Mouse (Mus musculus): ENCODE results near the gene Rbbp4.
A peak's percentile ranks its signal among the peaks of the same experiment; 100 is the strongest.
"Not testable (repeated sequence)": the region's sequence is repeated elsewhere in the genome, so short reads cannot be mapped to it uniquely, and the experiment has no call there.

Gene Rbbp4

GRCm38 (mm10) chr4:129335216-129336074, at the start of gene Rbbp4, which contains the start of gene Zbtb8os:
Rbbp4 (minus strand) TSS chr4:129335370.
Zbtb8os (plus strand) TSS chr4:129335695.
- peak; percentile 97 for DNase-seq (ENCODE audit: extremely low read depth, insufficient read length, low spot score)

- DNase-seq (ENCODE audit: extremely low read depth, insufficient read length, low spot score), result no peak
These were observed 49.3 kb upstream of the Rbbp4 start for GRCm38 (mm10) chr4:129384440-129384839.

DNA sequence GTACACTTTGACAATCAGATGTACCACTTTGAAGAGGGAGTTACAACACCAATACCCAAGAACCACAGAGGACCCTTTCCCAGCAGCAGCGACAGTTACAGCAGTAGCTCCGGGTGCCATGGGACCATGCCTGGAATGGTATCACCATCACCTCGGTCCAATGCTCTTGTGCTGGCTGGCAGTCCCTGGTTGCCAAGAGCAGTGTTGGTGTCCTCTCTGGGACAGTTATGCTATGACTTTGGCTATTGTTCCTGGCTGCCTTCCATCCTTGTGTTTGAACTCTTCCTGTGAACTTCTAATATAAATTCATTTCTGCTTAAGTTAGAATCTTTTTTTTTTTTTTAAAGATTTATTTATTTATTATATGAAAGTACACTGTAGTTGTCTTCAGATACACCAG, 48.4 kb upstream of the Rbbp4 start:
- DNase-seq (ENCODE audit: extremely low read depth, insufficient read length, low spot score), result no peak

GRCm38 (mm10) chr4:129382488-129382887, 47.3 kb upstream of the Rbbp4 start:
- DNase-seq (ENCODE audit: extremely low read depth, insufficient read length, low spot score), result peak; percentile 18

- DNase-seq (ENCODE audit: extremely low read depth, insufficient read length, low spot score), result no peak
These were observed 46.9 kb upstream of the Rbbp4 start for GRCm38 (mm10) chr4:129382029-129382428.

- no peak for DNase-seq (ENCODE audit: extremely low read depth, insufficient read length, low spot score)
These were observed 46.0 kb upstream of the Rbbp4 start for GRCm38 (mm10) chr4:129381148-129381547.

- DNase-seq (ENCODE audit: extremely low read depth, insufficient read length, low spot score), result no peak
These were observed 44.6 kb upstream of the Rbbp4 start for GRCm38 (mm10) chr4:129379805-129380204.

DNA sequence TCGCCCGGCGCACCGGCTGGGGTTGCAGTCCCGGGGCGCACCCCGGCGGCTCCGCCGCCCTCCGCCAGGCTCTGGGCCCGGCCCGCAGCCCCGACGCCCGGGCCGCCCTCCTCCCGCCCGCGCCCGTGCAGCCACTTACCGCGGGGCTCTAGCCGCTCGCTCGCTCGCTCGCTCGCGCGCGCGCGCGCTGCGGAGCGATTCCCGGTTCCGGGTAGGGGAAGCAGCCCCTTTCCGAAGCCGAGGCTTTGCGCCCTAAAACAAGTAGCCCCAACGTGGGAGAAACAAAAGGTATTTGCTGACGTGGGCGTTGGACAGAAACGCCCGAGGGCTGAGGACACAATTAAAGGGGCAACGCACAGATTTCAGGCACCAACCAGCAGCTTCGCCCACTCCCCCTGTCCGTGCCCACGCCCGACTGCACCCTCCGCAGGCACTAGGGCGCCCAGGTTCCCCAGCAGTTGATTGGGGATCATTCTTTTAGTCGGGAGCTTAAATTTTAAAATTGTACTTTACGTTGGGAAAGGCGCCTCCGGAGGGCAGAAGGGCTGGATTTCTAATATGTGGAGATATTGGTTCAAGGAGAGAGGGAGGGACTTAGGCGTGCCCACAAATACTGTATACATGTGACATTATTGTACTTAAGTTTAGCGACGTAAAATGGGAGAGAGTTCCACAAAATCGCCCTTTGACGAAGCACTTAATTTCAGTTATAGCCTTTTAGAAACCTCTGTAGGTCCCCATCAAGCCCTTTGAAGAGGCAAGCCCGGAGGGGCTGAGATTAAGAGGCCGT, 42.6 kb upstream of the Rbbp4 start, which contains the start of gene Zbtb8a:
TSS of gene Zbtb8a (minus strand) at position 516 of the 790 bp plus-strand sequence.
- DNase-seq (ENCODE audit: extremely low read depth, insufficient read length, low spot score), result peak; percentile 81

DNA sequence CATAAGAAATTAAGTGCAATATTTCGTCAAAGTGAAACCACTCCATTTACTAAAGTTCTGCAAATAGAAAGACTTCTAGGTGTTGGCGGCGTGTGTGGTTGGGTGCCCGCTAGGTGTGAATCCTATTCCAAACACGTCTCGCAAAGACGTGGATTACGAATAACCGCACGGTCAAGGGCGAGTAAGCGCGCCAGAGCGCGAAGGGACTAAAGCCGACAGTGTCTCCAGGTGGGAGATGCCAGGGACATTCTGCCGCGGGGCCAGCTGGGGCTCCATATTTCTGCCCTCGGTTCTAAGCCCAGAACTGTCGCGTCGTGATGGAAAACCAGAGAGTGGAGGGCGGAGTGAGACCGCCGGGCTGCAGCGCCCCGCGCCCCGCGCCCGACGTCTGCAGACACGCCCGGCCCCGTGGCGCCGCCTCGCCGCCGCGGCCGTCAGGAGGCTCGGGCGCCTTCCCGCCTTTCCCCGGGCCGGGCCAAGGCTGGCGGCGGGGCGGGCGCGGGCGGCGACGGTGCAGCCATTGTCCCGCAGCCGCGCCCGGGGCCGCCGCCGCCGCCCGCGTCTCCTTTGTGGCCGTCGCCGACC, 41.9 kb upstream of the Rbbp4 start:
- DNase-seq (ENCODE audit: extremely low read depth, insufficient read length, low spot score), result peak; percentile 78

- no peak for DNase-seq (ENCODE audit: extremely low read depth, insufficient read length, low spot score)
These were observed 40.7 kb upstream of the Rbbp4 start for GRCm38 (mm10) chr4:129375821-129376220.

DNA sequence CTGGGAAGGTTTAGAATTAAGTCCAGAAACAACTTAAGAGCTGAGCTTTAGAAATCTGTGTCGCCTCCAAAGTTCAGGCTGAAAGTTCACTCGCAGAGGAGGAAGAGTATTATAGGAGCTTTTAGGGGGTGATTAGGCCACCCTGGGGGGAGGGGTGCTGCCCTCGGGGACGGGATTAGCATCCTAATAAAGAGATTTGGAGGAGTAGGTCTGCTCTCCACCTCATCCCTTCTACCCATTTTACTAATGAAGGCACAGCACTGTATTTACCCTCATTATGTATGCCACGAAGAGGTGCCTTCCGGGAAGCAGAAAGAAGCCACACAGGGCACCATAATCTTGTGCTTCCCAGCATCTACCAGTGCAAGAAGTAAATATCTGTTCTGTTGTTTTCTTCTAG, 39.8 kb upstream of the Rbbp4 start:
- DNase-seq (ENCODE audit: extremely low read depth, insufficient read length, low spot score), result no peak

GRCm38 (mm10) chr4:129374219-129374755, 39.1 kb upstream of the Rbbp4 start:
- no peak for DNase-seq (ENCODE audit: extremely low read depth, insufficient read length, low spot score)

DNA sequence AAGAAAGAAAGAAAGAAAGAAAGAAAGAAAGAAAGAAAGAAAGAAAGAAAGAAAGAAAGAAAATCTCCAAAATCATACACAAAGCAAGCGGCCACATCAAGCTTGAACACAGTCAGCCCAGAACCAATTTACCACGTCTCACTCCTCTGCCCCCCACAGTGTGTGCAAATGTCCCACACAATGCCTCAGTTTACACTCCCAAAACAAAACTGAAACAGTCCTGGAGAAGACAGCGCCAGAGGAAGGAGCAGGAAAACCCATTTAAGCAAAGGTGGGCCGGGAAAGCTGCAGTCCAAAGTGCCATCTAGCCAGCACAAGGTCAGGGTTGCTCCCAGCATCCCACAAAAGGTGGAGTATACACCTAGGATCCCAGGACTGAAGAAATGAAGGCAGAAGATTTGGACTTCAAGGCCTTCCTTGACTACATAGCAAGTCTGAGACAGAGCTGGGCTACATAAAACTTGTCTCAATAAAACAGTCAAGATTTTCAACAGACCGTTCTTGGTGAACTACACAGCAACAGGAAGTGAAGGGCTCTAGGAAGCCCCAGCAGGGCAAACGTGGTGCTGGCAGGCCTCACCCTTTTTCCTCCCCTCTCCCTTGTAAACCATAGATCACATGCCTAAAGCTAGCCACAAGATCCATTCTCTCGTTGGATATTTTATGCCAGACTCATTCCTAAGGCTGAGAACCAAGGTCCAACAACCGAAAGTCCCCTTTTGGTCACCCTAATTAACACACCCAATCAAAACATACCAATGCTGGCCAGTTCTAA, 38.2 kb upstream of the Rbbp4 start:
- DNase-seq (ENCODE audit: extremely low read depth, insufficient read length, low spot score), result no peak

DNA sequence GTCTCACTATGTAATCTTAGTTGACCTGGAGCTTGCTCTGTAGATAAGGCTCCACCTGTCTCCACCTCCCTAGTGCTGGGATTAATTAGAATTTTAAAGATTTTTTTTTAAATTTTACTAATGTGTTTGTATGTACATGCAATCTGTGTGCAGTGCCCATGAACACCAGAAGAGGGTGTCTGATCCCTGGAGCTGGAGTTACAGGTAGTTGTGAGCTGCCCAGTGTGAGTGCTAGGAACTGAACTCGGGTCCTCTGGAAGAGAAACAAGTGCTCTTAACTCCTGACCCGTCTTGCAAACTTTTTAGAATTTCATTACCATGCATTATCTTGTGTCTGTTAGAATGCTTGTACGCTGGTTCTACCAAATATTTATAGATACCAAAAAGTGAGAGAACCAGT, 36.2 kb upstream of the Rbbp4 start:
- no peak for DNase-seq (ENCODE audit: extremely low read depth, insufficient read length, low spot score)

DNA sequence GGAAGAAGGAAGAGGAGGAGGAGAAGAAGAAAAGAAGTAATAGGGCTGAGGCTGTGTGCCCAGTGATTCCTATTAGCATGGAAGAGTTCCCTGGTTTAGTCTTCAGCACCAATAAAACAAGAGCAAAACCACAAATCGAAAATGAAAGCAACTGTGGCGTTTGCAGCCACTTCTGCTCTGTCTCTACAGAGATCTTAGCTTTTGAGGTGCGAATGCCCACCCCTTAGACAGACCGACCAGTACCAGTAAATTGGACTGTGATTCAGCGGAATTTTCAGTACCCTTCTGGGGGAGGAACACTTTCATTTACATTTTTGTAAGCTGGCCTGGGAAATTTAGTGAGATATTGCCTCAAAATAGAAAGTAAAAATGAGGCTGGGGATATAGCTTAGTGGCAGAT, 30.1 kb upstream of the Rbbp4 start:
- no peak for DNase-seq (ENCODE audit: extremely low read depth, insufficient read length, low spot score)

DNA sequence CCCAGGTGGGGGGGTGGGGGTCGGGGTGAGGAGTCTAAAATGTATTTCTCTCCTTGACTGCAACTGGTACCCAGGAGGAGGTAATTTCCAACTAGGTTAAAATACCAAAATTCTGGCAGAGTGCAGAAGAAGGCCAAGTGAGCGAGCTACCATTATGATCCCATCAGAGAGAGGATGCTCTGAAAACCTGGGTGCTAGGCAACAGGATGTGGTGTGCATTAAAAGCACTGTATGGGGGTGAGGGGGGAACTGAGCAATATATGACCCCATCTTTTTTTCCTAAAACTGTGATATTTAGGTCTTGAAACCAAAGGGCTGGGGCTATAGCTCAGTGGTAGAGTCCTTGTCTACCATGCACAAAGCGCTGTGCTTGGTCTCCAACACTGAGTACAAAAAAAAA, 29.2 kb upstream of the Rbbp4 start:
- DNase-seq (ENCODE audit: extremely low read depth, insufficient read length, low spot score), result no peak

- DNase-seq (ENCODE audit: extremely low read depth, insufficient read length, low spot score), result no peak
These were observed 28.3 kb upstream of the Rbbp4 start for GRCm38 (mm10) chr4:129363463-129363862.

- DNase-seq (ENCODE audit: extremely low read depth, insufficient read length, low spot score), result no peak
These were observed 27.6 kb upstream of the Rbbp4 start for GRCm38 (mm10) chr4:129362771-129363170.

DNA sequence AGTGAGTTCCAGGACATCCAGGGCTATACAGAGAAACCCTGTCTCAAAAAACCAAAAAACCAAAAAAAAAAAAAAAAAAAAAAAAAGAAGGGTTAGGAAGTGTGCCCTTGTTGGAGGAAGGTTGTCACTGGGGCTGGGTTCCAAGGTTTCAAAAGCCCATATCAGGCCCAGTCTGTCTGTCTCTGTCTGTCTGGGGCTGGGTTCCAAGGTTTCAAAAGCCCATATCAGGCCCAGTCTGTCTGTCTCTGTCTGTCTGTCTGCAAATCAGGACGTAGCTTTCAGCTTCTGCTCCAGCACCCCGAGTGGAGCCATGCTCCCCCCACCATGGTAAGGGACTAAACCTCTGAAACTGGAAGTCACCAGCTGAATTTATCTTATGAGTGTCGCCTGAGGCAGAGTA, 27.1 kb upstream of the Rbbp4 start:
- not testable (repeated sequence) for DNase-seq (ENCODE audit: extremely low read depth, insufficient read length, low spot score)

DNA sequence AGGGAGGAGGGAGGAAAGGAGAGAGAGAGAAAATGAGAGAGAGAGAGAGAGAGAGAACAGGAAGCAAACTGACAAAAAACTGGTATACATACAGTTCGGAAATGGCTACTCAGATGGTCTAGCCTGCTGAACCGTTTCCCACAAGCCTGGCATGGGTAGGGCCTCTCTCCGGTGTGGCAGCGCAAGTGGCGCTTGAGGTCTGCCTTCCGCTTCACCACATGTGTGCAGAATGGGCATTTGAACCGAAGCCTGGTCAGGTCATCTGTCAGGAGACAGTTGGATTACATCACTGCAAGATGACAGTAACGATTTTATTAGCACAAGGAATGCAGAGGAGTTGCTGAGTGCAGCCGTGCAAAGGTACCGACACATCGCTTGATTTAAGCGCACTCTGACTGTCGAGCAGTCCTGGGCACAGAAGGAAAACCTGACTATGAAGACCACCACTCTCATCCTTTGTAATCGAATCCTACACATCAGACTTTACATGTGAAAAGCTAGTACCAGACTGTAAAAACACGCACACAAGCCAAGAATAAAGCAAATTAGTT, 22.5 kb upstream of the Rbbp4 start:
- DNase-seq (ENCODE audit: extremely low read depth, insufficient read length, low spot score), result no peak

All from 3134 (cell line).